Mouse (Mus musculus) liver, adult 2 months (tissue): ENCODE measurements around the gene Col18a1.

ENCODE experiments used
- CTCF ChIP-seq: fragments of 200-500 bp; IDR thresholded peaks from 2 replicates; pipeline ENCODE4 v1.5.1; 2011; ENCODE audit warnings: low read depth, low read length, control low read depth
- POLR2A ChIP-seq: fragments of 200-500 bp; IDR thresholded peaks from 2 replicates; pipeline ENCODE4 v1.6.1; 2011; ENCODE audit warnings: low read length, control low read depth; ENCODE audit not compliant: insufficient read depth; ENCODE audit errors: extremely low read depth

GRCm38 (mm10) chr10:77111550-77112249, 54.6 kb downstream of the Col18a1 start:
- TF ChIP-seq CTCF (no peak), POLR2A (peak; percentile 72; the same call in 1 of the 2 replicates)
